Mouse (Mus musculus) kidney, postnatal 0 days (tissue): ENCODE results near the gene Tpgs1. TPM values are rescaled to one million over a fixed set of nuclear protein-coding genes. Genes with fewer than 3 reads are reported as not detected.
"Not testable (repeated sequence)": the region's sequence is repeated elsewhere in the genome, so short reads cannot be mapped to it uniquely, and the experiment has no call there.

Experiments
- ATAC-seq: fragments of 200-750 bp; cut with Nextera tagmentation; replicated peaks from 2 replicates; pipeline ENCODE4 v1.8.0; 2017; ENCODE audit warnings: low read depth, moderate number of reproducible peaks, moderate TSS enrichment, moderate library complexity; ENCODE audit not compliant: low FRiP score
- DNase-seq: peaks from one replicate; pipeline ENCODE4 v3.0.0-alpha.2; 2016; ENCODE audit warnings: low spot score
- H3K27ac ChIP-seq: fragments of 300-500 bp; sonication (generic); 2 replicates; pipeline ENCODE4 v1.5.1; 2014; ENCODE audit warnings: mild to moderate bottlenecking
- H3K27me3 ChIP-seq: fragments of 300-500 bp; sonication (generic); 2 replicates; pipeline ENCODE4 v1.6.1; 2014; ENCODE audit warnings: low read length, mixed read lengths; ENCODE audit not compliant: insufficient read depth
- H3K36me3 ChIP-seq: fragments of 300-500 bp; sonication (generic); 2 replicates; pipeline ENCODE4 v1.6.1; 2014; ENCODE audit warnings: low read length, mixed read lengths; ENCODE audit not compliant: insufficient read depth
- H3K4me1 ChIP-seq: fragments of 300-500 bp; sonication (generic); replicated peaks from 2 replicates; pipeline ENCODE4 v1.6.1; 2014; ENCODE audit warnings: antibody characterized with exemption, low read length, mixed read lengths; ENCODE audit not compliant: insufficient read depth
- H3K4me2 ChIP-seq: fragments of 300-500 bp; sonication (generic); 2 replicates; pipeline ENCODE4 v1.6.1; 2014; ENCODE audit warnings: mild to moderate bottlenecking, low read length, moderate library complexity, mixed read lengths
- H3K4me3 ChIP-seq: fragments of 300-500 bp; sonication (generic); replicated peaks from 2 replicates; pipeline ENCODE4 v1.5.1; 2014; ENCODE audit warnings: low read depth, low read length
- H3K9ac ChIP-seq: fragments of 300-500 bp; sonication (generic); 2 replicates; pipeline ENCODE4 v1.6.1; 2014; ENCODE audit warnings: low read depth, low read length
- H3K9me3 ChIP-seq: fragments of 300-500 bp; sonication (generic); replicated peaks from 2 replicates; pipeline ENCODE4 v1.6.1; 2016; ENCODE audit warnings: low read length, inconsistent platforms, mixed read lengths
- CTCF ChIP-seq: IDR thresholded peaks from 2 replicates; pipeline ENCODE4 v1.5.1; 2016; ENCODE audit warnings: antibody characterized with exemption, low read depth, mild to moderate bottlenecking, moderate library complexity
- WGBS: fragments of 180-500 bp; shearing (Covaris S2); extraction: QIAGEN DNeasy Blood & Tissue Kit; methylation state at CpG from one replicate; pipeline ENCODE4 v1.1.7; 2014; 5-methylcytosine and 5-hydroxymethylcytosine counted together
- polyA plus RNA-seq: library from polyadenylated mRNA; unstranded; fragments of >200 nt; fragmentation: Nextera tagmentation; extraction: Ambion mirVana; gene quantifications from 2 replicates; pipeline ENCODE4 v1.2.1, GENCODE M21; 2015

The Tpgs1 gene
- polyA plus RNA-seq, 1 experiment from 2014 or later: 84.9 TPM

DNA sequence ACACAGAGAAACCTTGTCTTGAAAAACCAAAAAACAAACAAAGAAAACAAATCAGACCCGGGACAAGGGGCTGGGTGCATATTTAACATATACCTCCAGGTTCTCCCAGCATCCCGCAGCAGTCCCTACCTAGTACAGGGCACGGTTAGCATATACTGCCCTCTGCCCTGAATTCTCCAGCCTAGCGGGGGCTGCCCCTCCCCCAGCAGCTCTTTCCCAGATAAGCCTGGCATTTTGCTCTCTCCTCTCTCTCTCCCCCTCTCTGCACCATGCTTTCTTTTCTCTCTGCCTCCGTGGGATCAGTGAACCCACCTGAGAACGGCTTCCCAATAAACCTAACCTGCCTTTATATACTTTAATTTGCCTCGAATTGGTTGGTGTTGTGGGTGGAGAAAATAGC is 31.5 kb downstream of the Tpgs1 start:
- Histone ChIP-seq H3K27me3 (no peaks in the 10 kb centered on the region), H3K4me2 (no peak overlapping the region), H3K4me1 (peaks cover 22% of the 10 kb centered on the region), H3K9me3 (no peaks in the 10 kb centered on the region), H3K27ac (peak overlapping the region; percentile 70; the same call in 1 of the 2 replicates), H3K4me3 (no peak overlapping the region), H3K9ac (no peak overlapping the region), H3K36me3 (no peaks in the 10 kb centered on the region)
- no peak for TF ChIP-seq CTCF
- WGBS: 38% methylated on average over 7 of the region's 7 CpGs
- ATAC-seq (no peak), DNase-seq (no peak)

DNA sequence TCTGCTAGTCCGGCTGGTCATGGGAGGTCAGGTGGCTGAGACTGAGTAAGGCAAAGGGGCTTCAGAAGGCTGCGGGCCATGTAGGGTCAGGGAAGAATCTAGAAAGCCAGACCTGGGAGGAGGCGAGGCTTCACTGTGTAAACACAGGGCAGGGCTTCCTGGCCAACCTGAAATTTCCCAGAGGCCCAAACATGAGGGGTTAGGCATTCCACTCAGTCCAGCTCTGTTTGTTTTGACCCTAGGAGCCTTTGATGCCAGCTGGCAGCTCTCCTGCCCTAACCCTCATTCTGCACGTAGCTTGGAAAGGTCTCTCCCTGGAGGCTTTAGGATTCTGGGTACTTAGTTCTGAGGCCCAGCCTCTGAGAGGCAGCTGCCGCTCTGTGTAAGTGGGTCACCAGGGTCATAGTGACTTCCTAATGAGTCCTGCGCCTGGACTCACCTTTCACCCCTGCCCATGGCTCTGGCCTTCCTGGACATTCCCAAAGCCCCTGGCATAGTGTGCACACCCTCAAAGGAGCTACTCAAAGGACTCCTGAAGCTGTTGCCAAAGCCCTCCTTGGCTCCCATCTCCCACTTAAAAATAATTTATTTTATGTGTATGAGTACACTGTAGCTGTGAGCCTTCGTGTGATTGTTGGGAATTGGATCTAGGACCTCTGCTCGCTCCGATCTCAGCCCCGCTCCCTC is 32.4 kb downstream of the Tpgs1 start:
- H3K4me3 ChIP-seq: no peak overlapping the region
- peak overlapping the region; percentile 70 for H3K27ac ChIP-seq
- DNase-seq: no peak
- H3K9me3 ChIP-seq: no peaks in the 10 kb centered on the region
- TF ChIP-seq CTCF: no peak
- WGBS: 42% methylated on average over 10 of the region's 10 CpGs
- H3K4me1 ChIP-seq: peaks cover 20% of the 10 kb centered on the region
- no peaks in the 10 kb centered on the region for H3K27me3 ChIP-seq
- ATAC-seq: no peak
- 0 out of 2 replicates have a peak, but pooled peaks cover 3% of the 10 kb centered on the region for H3K36me3 ChIP-seq
- no peak overlapping the region for H3K9ac ChIP-seq
- H3K4me2 ChIP-seq: no peak overlapping the region

DNA sequence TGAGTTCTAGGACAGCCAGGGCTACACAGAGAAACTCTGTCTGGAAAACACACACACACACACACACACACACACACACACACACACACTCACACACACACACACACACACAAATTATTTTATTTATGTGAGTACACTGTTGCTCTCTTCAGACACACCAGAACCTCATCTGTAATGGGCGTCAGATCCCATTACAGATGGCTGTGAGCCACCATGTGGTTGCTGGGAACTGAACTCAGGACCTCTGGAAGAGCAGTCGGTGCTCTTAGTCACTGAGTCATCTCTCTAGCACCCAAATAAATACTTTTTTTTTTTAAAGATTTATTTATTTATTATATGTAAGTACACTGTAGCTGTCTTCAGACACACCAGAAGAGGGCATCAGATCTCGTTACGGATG is 33.8 kb downstream of the Tpgs1 start:
- DNase-seq: not testable (repeated sequence)

DNA sequence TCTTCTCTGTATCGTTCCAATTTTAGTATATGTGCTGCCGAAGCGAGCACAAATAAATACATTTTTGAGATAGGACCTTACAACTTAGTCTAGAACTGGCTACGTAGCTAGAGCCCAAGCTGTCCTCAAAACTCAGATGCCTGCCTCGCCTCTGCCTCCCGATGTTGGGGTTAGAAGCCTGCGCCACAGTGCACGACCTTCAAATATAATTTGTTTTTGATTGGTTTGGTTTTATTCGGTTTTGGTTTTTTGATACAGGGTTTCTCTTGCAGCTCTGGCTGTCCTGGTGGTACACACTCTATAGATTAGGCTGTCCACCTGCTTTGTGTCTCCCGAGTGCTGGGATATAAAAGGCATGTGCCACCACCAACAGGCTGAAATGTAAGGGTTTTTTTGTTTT is 34.4 kb downstream of the Tpgs1 start:
- Histone ChIP-seq H3K9me3 (no peaks in the 10 kb centered on the region), H3K4me3 (no peak overlapping the region; the same call in 1 of the 2 replicates), H3K4me2 (peak overlapping the region; percentile 49), H3K27me3 (no peaks in the 10 kb centered on the region), H3K36me3 (0 out of 2 replicates have a peak, but pooled peaks cover 3% of the 10 kb centered on the region), H3K27ac (peak overlapping the region; percentile 36; the same call in 1 of the 2 replicates), H3K9ac (no peak overlapping the region), H3K4me1 (peaks cover 19% of the 10 kb centered on the region)
- no peak for DNase-seq
- TF ChIP-seq CTCF: no peak
- WGBS: 81% methylated on average over 10 of the region's 10 CpGs
- no peak for ATAC-seq

More for the DNA sequence above, 33.8 kb downstream of the Tpgs1 start:
- H3K27me3 ChIP-seq, H3K4me2 ChIP-seq, H3K36me3 ChIP-seq, ATAC-seq, H3K9ac ChIP-seq, H3K9me3 ChIP-seq, H3K27ac ChIP-seq, H3K4me3 ChIP-seq: not testable (repeated sequence)
- 87% methylated on average over 2 of the region's 4 CpGs for WGBS
- H3K4me1 ChIP-seq: peaks cover 20% of the 10 kb centered on the region

DNA sequence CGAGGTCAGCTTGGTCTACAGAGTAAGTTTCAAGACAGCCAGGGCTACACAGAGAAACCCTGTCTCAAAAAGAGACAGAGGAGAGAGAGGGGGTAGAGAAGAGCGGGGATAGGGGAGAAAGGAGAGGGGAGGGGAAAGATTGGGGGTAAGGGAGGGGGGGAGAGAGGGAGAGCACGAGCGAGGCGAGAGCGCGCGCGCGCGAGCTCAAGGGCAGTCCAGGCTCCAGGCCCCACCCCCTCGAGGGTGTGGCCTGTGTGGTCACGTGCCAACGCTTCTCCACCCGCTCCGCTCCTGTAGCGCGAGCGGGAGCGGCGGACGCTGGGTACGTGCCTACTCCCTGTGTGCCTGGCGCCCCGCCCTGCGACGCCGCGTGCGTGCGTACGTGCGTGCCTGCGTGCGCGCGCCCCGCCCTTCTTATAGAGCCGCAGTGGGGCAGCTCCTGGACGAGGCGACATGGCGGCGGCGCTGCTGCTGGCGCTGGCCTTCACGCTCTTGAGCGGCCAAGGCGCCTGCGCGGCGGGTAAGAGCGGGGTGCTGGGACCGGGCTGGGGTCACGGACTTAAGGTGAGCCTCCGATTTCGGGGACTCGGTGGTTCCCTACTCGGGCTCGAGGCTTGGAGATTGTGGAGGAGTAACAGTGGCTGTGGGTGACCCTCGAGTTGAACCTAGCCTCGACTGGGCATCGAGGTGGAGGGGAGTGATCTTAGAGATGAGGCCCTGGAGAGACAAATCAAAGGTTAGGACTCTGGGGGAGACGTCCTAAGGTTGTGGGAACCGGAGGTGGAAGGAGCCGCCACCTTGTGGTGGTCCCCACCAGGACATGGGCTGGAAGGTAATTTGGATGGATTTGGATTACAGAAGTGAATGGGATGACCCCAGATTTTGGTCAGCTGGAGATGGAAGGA is 35.1 kb downstream of the Tpgs1 start, which contains the start of gene Bsg:
Bsg (plus strand) TSS at position 427 of the 905 bp plus-strand sequence.
- TF ChIP-seq CTCF: peak; percentile 65; the same call in 1 of the 2 replicates
- H3K4me1 ChIP-seq: peaks cover 19% of the 10 kb centered on the region
- H3K36me3 ChIP-seq: peaks cover 6% of the 10 kb centered on the region
- peak within 1 kb of the TSS; percentile 68 for H3K4me3 ChIP-seq
- H3K27me3 ChIP-seq: no peaks in the 10 kb centered on the region
- ATAC-seq (peak; percentile 95), DNase-seq (peak; percentile 99)
- peak within 1 kb of the TSS; percentile 79 for H3K4me2 ChIP-seq
- H3K27ac ChIP-seq: peak within 1 kb of the TSS; percentile 68
- H3K9me3 ChIP-seq: no peaks in the 10 kb centered on the region
- WGBS: under 1% methylated on average over 57 of the region's 65 CpGs
- H3K9ac ChIP-seq: peak within 1 kb of the TSS; percentile 81

DNA sequence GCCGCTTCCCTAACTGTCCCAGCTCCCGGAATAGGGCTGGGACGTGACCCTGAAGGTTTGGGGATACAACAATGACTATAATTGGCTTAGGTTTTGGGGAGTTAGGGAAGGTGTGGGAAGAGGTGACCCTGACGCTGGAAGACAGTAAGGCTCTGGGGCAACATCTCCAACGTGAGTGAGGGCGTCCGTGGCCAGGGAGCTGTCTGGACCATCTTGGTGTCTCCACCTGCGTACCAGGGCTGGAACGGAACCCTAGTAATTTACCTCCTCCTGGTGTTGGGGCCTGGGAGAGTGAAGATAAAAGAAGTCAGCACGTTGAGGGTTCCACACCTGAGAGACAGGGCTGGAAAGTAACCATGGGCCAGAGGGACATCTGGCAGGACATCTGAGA is 35.8 kb downstream of the Tpgs1 start:
- H3K9ac ChIP-seq: peak overlapping the region; percentile 81
- 3% methylated on average over 10 of the region's 10 CpGs for WGBS
- peak overlapping the region; percentile 79 for H3K4me2 ChIP-seq
- H3K36me3 ChIP-seq: peaks cover 13% of the 10 kb centered on the region
- peak overlapping the region; percentile 68 for H3K27ac ChIP-seq
- ATAC-seq (no peak), DNase-seq (no peak)
- H3K4me3 ChIP-seq: peak overlapping the region; percentile 68
- H3K4me1 ChIP-seq: peaks cover 19% of the 10 kb centered on the region
- no peaks in the 10 kb centered on the region for H3K9me3 ChIP-seq
- H3K27me3 ChIP-seq: no peaks in the 10 kb centered on the region
- TF ChIP-seq CTCF: no peak
